Mouse (Mus musculus) limb, embryonic 11.5 days (tissue): ENCODE results near the gene Fermt2. TPM values are rescaled to one million over a fixed set of nuclear protein-coding genes. Genes with fewer than 3 reads are reported as not detected.

Source experiments
- ATAC-seq: fragments of 200-750 bp; cut with Nextera tagmentation; 2 replicates; pipeline ENCODE4 v1.8.0; 2017; ENCODE audit warnings: low read depth; ENCODE audit not compliant: insufficient number of reproducible peaks, low FRiP score, low TSS enrichment
- DNase-seq: peaks from one replicate; pipeline ENCODE4 v3.0.0-alpha.2; 2015; ENCODE audit warnings: low spot score
- H3K27ac ChIP-seq: fragments of 300-500 bp; sonication (generic); replicated peaks from 2 replicates; pipeline ENCODE4 v1.5.1; 2014; ENCODE audit warnings: low read depth, mild to moderate bottlenecking, low read length
- H3K27me3 ChIP-seq: fragments of 300-500 bp; sonication (generic); 2 replicates; pipeline ENCODE4 v1.6.1; 2014; ENCODE audit warnings: mild to moderate bottlenecking, low read length, mixed read lengths; ENCODE audit not compliant: control insufficient read depth, insufficient read depth
- H3K36me3 ChIP-seq: fragments of 300-500 bp; sonication (generic); 2 replicates; pipeline ENCODE4 v1.6.1; 2014; ENCODE audit warnings: mild to moderate bottlenecking, low read length, moderate library complexity, mixed read lengths; ENCODE audit not compliant: control insufficient read depth, insufficient read depth
- H3K4me1 ChIP-seq: fragments of 300-500 bp; sonication (generic); 2 replicates; pipeline ENCODE4 v1.6.1; 2014; ENCODE audit warnings: low read length, mixed read lengths; ENCODE audit not compliant: control insufficient read depth, insufficient read depth
- H3K4me2 ChIP-seq: fragments of 300-500 bp; sonication (generic); 2 replicates; pipeline ENCODE4 v1.6.1; 2014; ENCODE audit warnings: low read depth, mild to moderate bottlenecking, moderate library complexity; ENCODE audit not compliant: severe bottlenecking
- H3K4me3 ChIP-seq: fragments of 300-500 bp; sonication (generic); 2 replicates; pipeline ENCODE4 v1.5.1; 2014; ENCODE audit warnings: low read depth, low read length
- H3K9ac ChIP-seq: fragments of 300-500 bp; sonication (generic); 2 replicates; pipeline ENCODE4 v1.6.1; 2014; ENCODE audit warnings: mild to moderate bottlenecking, low read length
- H3K9me3 ChIP-seq: fragments of 300-500 bp; sonication (generic); 2 replicates; pipeline ENCODE4 v1.6.1; 2016; ENCODE audit warnings: low read length; ENCODE audit not compliant: control insufficient read depth
- WGBS: fragments of 180-500 bp; shearing (Covaris S2); extraction: QIAGEN DNeasy Blood & Tissue Kit; methylation state at CpG from one replicate; pipeline ENCODE4 v1.1.7; 2014; 5-methylcytosine and 5-hydroxymethylcytosine counted together
- polyA plus RNA-seq: library from polyadenylated mRNA; unstranded; fragments of >200 nt; fragmentation: Nextera tagmentation; extraction: Ambion mirVana; gene quantifications from 2 replicates; pipeline ENCODE4 v1.2.1, GENCODE M21; 2014

Gene Fermt2
- polyA plus RNA-seq, 1 experiment from 2014 or later, result 121 TPM

GRCm38 (mm10) chr14:45553854-45554253, 23.9 kb upstream of the Fermt2 start:
- Histone ChIP-seq H3K27me3 (no peaks in the 10 kb centered on the region), H3K27ac (no peak overlapping the region), H3K4me1 (no peaks in the 10 kb centered on the region), H3K4me2 (no peak overlapping the region), H3K36me3 (no peaks in the 10 kb centered on the region), H3K4me3 (no peak overlapping the region), H3K9me3 (no peaks in the 10 kb centered on the region), H3K9ac (no peak overlapping the region)
- ATAC-seq (no peak), DNase-seq (no peak)
- WGBS, result 83% methylated on average over 2 of the region's 2 CpGs

DNA sequence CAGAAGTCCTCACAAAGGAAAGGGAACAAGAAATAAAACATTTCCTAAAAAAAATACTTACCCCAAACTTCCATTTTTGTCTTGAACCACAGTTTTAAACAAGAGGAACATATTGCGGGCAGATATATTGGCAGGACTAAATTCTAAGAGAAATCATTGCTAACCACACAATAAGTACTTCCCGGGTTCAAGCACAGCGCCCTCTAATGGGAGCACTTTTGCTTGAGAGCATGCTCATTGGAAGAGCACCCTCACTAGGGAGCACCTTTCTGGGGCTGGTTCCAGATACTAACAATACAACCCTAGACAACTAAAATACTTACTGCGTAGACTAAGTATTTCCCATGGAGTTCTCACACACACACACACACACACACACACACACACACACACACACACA, 22.5 kb upstream of the Fermt2 start:
- Histone ChIP-seq H3K4me1 (no peaks in the 10 kb centered on the region), H3K4me2 (no peak overlapping the region), H3K27ac (no peak overlapping the region), H3K27me3 (no peaks in the 10 kb centered on the region), H3K9me3 (no peaks in the 10 kb centered on the region), H3K4me3 (no peak overlapping the region), H3K36me3 (no peaks in the 10 kb centered on the region), H3K9ac (no peak overlapping the region)
- ATAC-seq, result no peak
- no peak for DNase-seq
- WGBS, result 82% methylated on average over 4 of the region's 4 CpGs

- H3K4me3 ChIP-seq, result no peak overlapping the region
- DNase-seq (peak; percentile 75), ATAC-seq (no peak)
- H3K9me3 ChIP-seq, result no peaks in the 10 kb centered on the region
- no peak overlapping the region for H3K9ac ChIP-seq
- no peaks in the 10 kb centered on the region for H3K4me1 ChIP-seq
- 56% methylated on average over 17 of the region's 17 CpGs for WGBS
- no peak overlapping the region for H3K27ac ChIP-seq
- H3K36me3 ChIP-seq, result no peaks in the 10 kb centered on the region
- H3K4me2 ChIP-seq, result no peak overlapping the region
- H3K27me3 ChIP-seq, result no peaks in the 10 kb centered on the region
Observed at GRCm38 (mm10) chr14:45551121-45551768, 21.3 kb upstream of the Fermt2 start.

DNA sequence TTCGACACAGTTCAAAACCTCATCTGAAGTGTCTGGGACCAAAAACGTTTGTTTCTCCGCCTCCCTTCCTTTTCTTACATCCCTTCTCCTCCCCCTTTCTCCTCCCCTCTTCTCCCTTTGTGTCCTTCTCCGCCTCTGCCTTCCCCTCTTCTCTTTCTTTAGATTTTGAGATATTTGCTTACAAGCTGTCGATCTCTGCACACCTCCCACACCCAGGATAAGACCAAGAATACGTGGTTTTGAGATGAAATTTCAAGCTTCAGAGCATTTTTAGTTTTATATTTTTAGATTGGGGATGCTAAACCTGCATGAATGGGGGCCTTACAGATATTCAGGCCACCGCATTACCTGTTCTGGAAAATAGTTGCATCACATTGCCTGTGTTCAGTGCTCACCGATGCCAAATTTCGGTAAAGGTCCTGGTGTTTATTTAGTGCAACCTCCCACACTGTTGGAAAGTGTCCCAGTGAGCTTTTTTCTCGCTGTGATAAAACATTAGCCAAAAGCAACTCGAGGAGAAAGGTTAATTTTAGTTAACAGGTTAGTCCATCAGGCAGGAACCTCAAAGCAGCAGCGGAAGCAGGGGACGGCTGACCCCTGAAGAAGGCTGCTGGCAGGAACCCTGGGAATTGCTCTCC, 20.2 kb upstream of the Fermt2 start:
- H3K27ac ChIP-seq, result no peak overlapping the region
- no peaks in the 10 kb centered on the region for H3K4me1 ChIP-seq
- H3K9ac ChIP-seq, result no peak overlapping the region
- ATAC-seq, result no peak
- no peak for DNase-seq
- no peak overlapping the region for H3K4me2 ChIP-seq
- no peak overlapping the region for H3K4me3 ChIP-seq
- no peaks in the 10 kb centered on the region for H3K27me3 ChIP-seq
- no peaks in the 10 kb centered on the region for H3K36me3 ChIP-seq
- 78% methylated on average over 13 of the region's 13 CpGs for WGBS
- H3K9me3 ChIP-seq, result no peaks in the 10 kb centered on the region

GRCm38 (mm10) chr14:45548118-45548517, 18.2 kb upstream of the Fermt2 start:
- DNase-seq, result no peak
- no peaks in the 10 kb centered on the region for H3K36me3 ChIP-seq
- H3K27me3 ChIP-seq, result no peaks in the 10 kb centered on the region
- H3K9ac ChIP-seq, result no peak overlapping the region
- 67% methylated on average over 3 of the region's 3 CpGs for WGBS
- no peaks in the 10 kb centered on the region for H3K4me1 ChIP-seq
- no peak overlapping the region for H3K4me2 ChIP-seq
- no peak overlapping the region for H3K4me3 ChIP-seq
- H3K27ac ChIP-seq, result no peak overlapping the region
- ATAC-seq, result no peak
- no peaks in the 10 kb centered on the region for H3K9me3 ChIP-seq

GRCm38 (mm10) chr14:45544905-45545304, 15.0 kb upstream of the Fermt2 start:
- Histone ChIP-seq H3K9me3 (no peaks in the 10 kb centered on the region), H3K36me3 (no peaks in the 10 kb centered on the region), H3K4me3 (no peak overlapping the region), H3K9ac (no peak overlapping the region), H3K27ac (no peak overlapping the region), H3K4me2 (no peak overlapping the region), H3K27me3 (no peaks in the 10 kb centered on the region), H3K4me1 (no peaks in the 10 kb centered on the region)
- WGBS, result 87% methylated on average over 7 of the region's 7 CpGs
- DNase-seq (no peak), ATAC-seq (no peak)

DNA sequence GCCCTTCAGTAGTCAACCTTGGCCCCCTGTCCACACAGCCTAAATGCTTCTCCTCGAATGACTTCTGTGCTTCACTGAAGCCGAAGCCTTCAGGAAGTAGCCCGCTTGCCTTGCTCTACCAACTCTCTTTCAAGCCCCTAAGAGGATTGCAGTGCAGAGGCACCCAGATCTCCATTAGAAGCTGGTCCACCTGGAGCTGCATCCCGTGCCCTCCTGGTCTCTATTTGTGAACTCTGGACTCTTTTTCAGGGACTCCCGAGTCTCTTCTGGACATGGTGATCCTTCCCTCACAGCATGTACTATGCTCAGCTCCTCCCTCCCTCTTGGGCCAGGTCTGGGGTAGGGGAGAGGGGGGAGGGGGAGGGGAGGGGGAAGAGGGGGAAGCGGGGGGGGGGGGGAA, 14.1 kb upstream of the Fermt2 start:
- Histone ChIP-seq H3K9me3 (no peaks in the 10 kb centered on the region), H3K27ac (no peak overlapping the region), H3K27me3 (no peaks in the 10 kb centered on the region), H3K4me2 (no peak overlapping the region), H3K4me1 (no peaks in the 10 kb centered on the region), H3K36me3 (no peaks in the 10 kb centered on the region), H3K9ac (no peak overlapping the region), H3K4me3 (no peak overlapping the region)
- DNase-seq (no peak), ATAC-seq (no peak)
- 79% methylated on average over 5 of the region's 6 CpGs for WGBS

DNA sequence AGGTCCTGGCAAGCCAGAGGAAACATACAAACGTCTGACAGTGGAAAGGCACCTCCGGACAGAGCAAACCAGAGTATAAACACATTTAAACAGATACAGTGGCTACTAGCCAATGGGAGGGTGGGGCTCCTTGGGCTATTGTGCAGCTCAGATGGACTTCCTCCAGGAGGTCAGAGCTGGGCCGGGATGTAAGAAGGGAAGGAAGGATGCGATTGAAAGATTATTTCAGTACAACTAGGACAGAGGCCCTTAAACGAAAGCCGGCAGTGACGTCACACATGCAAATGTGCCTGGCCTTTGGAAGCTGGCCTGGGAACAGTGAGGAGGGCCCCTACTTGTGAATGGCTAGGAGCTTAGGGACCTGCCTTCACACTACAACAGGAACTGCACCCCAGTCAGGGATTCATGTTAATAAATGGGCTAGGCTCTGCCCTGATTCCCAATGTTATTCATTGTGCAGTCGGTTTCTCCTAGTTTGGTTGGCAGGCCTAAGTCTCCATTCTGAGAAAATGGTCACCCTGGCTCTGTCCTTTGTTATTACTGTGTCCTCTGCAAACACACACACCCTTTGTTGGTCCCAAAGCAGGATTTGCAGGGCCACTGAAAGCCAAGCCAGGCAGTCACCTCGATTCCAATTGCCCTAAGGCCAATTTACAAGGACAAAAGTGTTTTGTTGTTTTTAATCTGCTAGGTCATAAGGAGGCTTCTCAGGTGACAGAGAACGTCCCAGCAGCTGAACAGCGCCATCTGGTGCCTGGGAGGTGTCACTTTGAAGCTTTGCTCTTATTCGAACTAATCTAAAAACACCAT, 9.9 kb upstream of the Fermt2 start:
- peak overlapping the region; percentile 8; the same call in 1 of the 2 replicates for H3K9ac ChIP-seq
- WGBS, result 44% methylated on average over 12 of the region's 12 CpGs
- H3K27ac ChIP-seq, result no peak overlapping the region
- H3K9me3 ChIP-seq, result no peaks in the 10 kb centered on the region
- no peaks in the 10 kb centered on the region for H3K36me3 ChIP-seq
- no peaks in the 10 kb centered on the region for H3K27me3 ChIP-seq
- no peak overlapping the region for H3K4me2 ChIP-seq
- no peaks in the 10 kb centered on the region for H3K4me1 ChIP-seq
- H3K4me3 ChIP-seq, result no peak overlapping the region
- DNase-seq (peak; percentile 84), ATAC-seq (peak; percentile 68)
